Mouse (Mus musculus) megakaryocyte, embryonic 14.5 days (primary cell): ENCODE results near the gene Phactr4. TPM values are rescaled to one million over a fixed set of nuclear protein-coding genes. Genes with fewer than 3 reads are reported as not detected.

Source experiments
- H3K27me3 ChIP-seq: replicated peaks from 2 replicates; pipeline ENCODE3; 2012; ENCODE audit warnings: inconsistent platforms
- H3K36me3 ChIP-seq: replicated peaks from 2 replicates; pipeline ENCODE3; 2012; ENCODE audit warnings: low read length, inconsistent platforms, mixed read lengths
- H3K4me1 ChIP-seq: 2 replicates; pipeline ENCODE4 v1.6.1; 2012; ENCODE audit warnings: inconsistent platforms
- H3K4me3 ChIP-seq: replicated peaks from 2 replicates; pipeline ENCODE3; 2012; ENCODE audit warnings: moderate library complexity, mild to moderate bottlenecking, inconsistent platforms
- H3K9me3 ChIP-seq: 2 replicates; pipeline ENCODE4 v1.6.1; 2012; ENCODE audit warnings: inconsistent platforms
- FLI1 ChIP-seq: IDR thresholded peaks from 2 replicates; pipeline ENCODE4 v1.6.1; 2012; ENCODE audit warnings: low read length, inconsistent platforms, mixed read lengths
- GATA1 ChIP-seq: IDR thresholded peaks from 3 replicates; pipeline ENCODE4 v1.6.1; 2012; ENCODE audit warnings: mixed read lengths, low read length, inconsistent platforms, borderline replicate concordance
- polyA plus RNA-seq: library from polyadenylated mRNA; stranded (reverse); fragments of >175 nt; gene quantifications from 2 replicates; pipeline ENCODE4 v1.2.3, GENCODE M21; 2012; ENCODE audit warnings: low replicate concordance; ENCODE audit not compliant: insufficient read depth

Phactr4 gene
- polyA plus RNA-seq, 1 experiment = 2.1 TPM

GRCm38 (mm10) chr4:132446105-132446504 is 23.8 kb upstream of the Phactr4 start:
- Histone ChIP-seq H3K27me3 (no peaks in the 10 kb centered on the region), H3K4me1 (peaks cover 10% of the 10 kb centered on the region), H3K4me3 (no peak overlapping the region), H3K36me3 (no peaks in the 10 kb centered on the region), H3K9me3 (peaks cover 7% of the 10 kb centered on the region)
- TF ChIP-seq FLI1 (no peak), GATA1 (no peak)

GRCm38 (mm10) chr4:132444516-132444915 is 22.2 kb upstream of the Phactr4 start:
- no peaks in the 10 kb centered on the region for H3K36me3 ChIP-seq
- peaks cover 6% of the 10 kb centered on the region for H3K4me1 ChIP-seq
- no peaks in the 10 kb centered on the region for H3K27me3 ChIP-seq
- H3K4me3 ChIP-seq = no peak overlapping the region
- peaks cover 7% of the 10 kb centered on the region for H3K9me3 ChIP-seq
- no peak for TF ChIP-seq GATA1
- TF ChIP-seq FLI1 = no peak

- no peak for TF ChIP-seq GATA1
- no peak for TF ChIP-seq FLI1
- no peak overlapping the region for H3K4me3 ChIP-seq
Observed at GRCm38 (mm10) chr4:132437857-132438256, 15.6 kb upstream of the Phactr4 start.

GRCm38 (mm10) chr4:132432717-132433372 is 10.6 kb upstream of the Phactr4 start:
- TF ChIP-seq FLI1 (no peak), GATA1 (no peak)
- no peaks in the 10 kb centered on the region for H3K36me3 ChIP-seq
- H3K9me3 ChIP-seq = no peaks in the 10 kb centered on the region
- H3K4me3 ChIP-seq = peak overlapping the region; percentile 47
- H3K27me3 ChIP-seq = no peaks in the 10 kb centered on the region
- peaks cover 36% of the 10 kb centered on the region for H3K4me1 ChIP-seq

More at GRCm38 (mm10) chr4:132437857-132438256, 15.6 kb upstream of the Phactr4 start:
- peaks cover 22% of the 10 kb centered on the region for H3K4me1 ChIP-seq
- peaks cover 2% of the 10 kb centered on the region for H3K9me3 ChIP-seq
- H3K36me3 ChIP-seq = no peaks in the 10 kb centered on the region
- no peaks in the 10 kb centered on the region for H3K27me3 ChIP-seq

- peaks cover 49% of the 10 kb centered on the region for H3K4me1 ChIP-seq
- H3K4me3 ChIP-seq = peak overlapping the region; percentile 51
- no peaks in the 10 kb centered on the region for H3K27me3 ChIP-seq
- H3K9me3 ChIP-seq = no peaks in the 10 kb centered on the region
- no peaks in the 10 kb centered on the region for H3K36me3 ChIP-seq
- TF ChIP-seq GATA1 = no peak
- no peak for TF ChIP-seq FLI1
Observed at GRCm38 (mm10) chr4:132428022-132428542, 5.8 kb upstream of the Phactr4 start.

GRCm38 (mm10) chr4:132427493-132427892 is 5.2 kb upstream of the Phactr4 start:
- H3K4me3 ChIP-seq = no peak overlapping the region
- TF ChIP-seq GATA1 = no peak
- TF ChIP-seq FLI1 = no peak
- H3K27me3 ChIP-seq = no peaks in the 10 kb centered on the region
- peaks cover 46% of the 10 kb centered on the region for H3K4me1 ChIP-seq
- H3K9me3 ChIP-seq = no peaks in the 10 kb centered on the region
- H3K36me3 ChIP-seq = no peaks in the 10 kb centered on the region

GRCm38 (mm10) chr4:132426021-132426420 is 3.7 kb upstream of the Phactr4 start:
- Histone ChIP-seq H3K4me1 (peaks cover 43% of the 10 kb centered on the region), H3K36me3 (no peaks in the 10 kb centered on the region), H3K9me3 (no peaks in the 10 kb centered on the region), H3K27me3 (no peaks in the 10 kb centered on the region), H3K4me3 (no peak overlapping the region)
- TF ChIP-seq FLI1 (no peak), GATA1 (no peak)

GRCm38 (mm10) chr4:132424765-132425164 is 2.5 kb upstream of the Phactr4 start:
- no peaks in the 10 kb centered on the region for H3K27me3 ChIP-seq
- TF ChIP-seq FLI1 (no peak), GATA1 (no peak)
- H3K9me3 ChIP-seq = no peaks in the 10 kb centered on the region
- H3K4me1 ChIP-seq = peaks cover 50% of the 10 kb centered on the region
- no peak overlapping the region for H3K4me3 ChIP-seq
- H3K36me3 ChIP-seq = no peaks in the 10 kb centered on the region

- TF ChIP-seq GATA1 = no peak
- no peak for TF ChIP-seq FLI1
- Histone ChIP-seq H3K9me3 (no peaks in the 10 kb centered on the region), H3K27me3 (no peaks in the 10 kb centered on the region), H3K36me3 (peaks cover 4% of the 10 kb centered on the region), H3K4me1 (peaks cover 50% of the 10 kb centered on the region), H3K4me3 (peak overlapping the region; percentile 96)
Observed at GRCm38 (mm10) chr4:132421556-132421922, 750 bp downstream of the Phactr4 start.

- H3K9me3 ChIP-seq = no peaks in the 10 kb centered on the region
- H3K4me3 ChIP-seq = peak overlapping the region; percentile 96
- TF ChIP-seq GATA1 = no peak
- no peak for TF ChIP-seq FLI1
- H3K36me3 ChIP-seq = peaks cover 4% of the 10 kb centered on the region
- no peaks in the 10 kb centered on the region for H3K27me3 ChIP-seq
- peaks cover 49% of the 10 kb centered on the region for H3K4me1 ChIP-seq
Observed at GRCm38 (mm10) chr4:132420471-132420870, 1.8 kb downstream of the Phactr4 start.
